In genomic region chr4:140205811-140206231, GRCm38 (mm10) we compare ENCODE assay signal across 10 mouse cellular contexts. TPM values are rescaled to one million over a fixed set of nuclear protein-coding genes. Genes with fewer than 3 reads are reported as not detected.
DNase-seq lines count a peak whose midpoint lies in the region; ATAC-seq and TF ChIP-seq lines count a peak whose summit lies in the region.
"Had no signal": no experiment of that assay in that cellular context is flagged by ENCODE, and none has a peak within 500 bp of the region (broad histone marks: within the 10 kb centered on the region; RNA-seq: fewer than 3 reads in every experiment).

No protein-coding gene starts in this region.

- 42% methylated on average over 12 of the region's 12 CpGs for WGBS in forebrain, embryonic 13.5 days
- 72% methylated on average over 12 of the region's 12 CpGs for WGBS in forebrain, embryonic 11.5 days
- WGBS in stomach, postnatal 0 days = 44% methylated on average over 12 of the region's 12 CpGs
- WGBS in thymus, adult 2 months = 84% methylated on average over 12 of the region's 12 CpGs

- peak overlapping the region; percentile 46; the same call in 1 of the 2 replicates for H3K27ac ChIP-seq in forebrain, embryonic 13.5 days
- no peak overlapping the region for H3K27ac ChIP-seq in forebrain, embryonic 11.5 days (ENCODE audit: low read depth, low read length)
- H3K27ac ChIP-seq in layer of hippocampus, adult 2 months = peak overlapping the region; percentile 23; the same call in 1 of the 2 replicates
- H3K27ac ChIP-seq in stomach, postnatal 0 days (replicated peaks) = no peak overlapping the region
- H3K27ac ChIP-seq in thymus, adult 2 months (ENCODE audit: control insufficient read depth, insufficient read depth, low read length) = no peak overlapping the region

- no peak for DNase-seq in forebrain, embryonic 11.5 days (ENCODE audit: low spot score)
- DNase-seq in adrenal gland, postnatal 36 days = peak; percentile 72 to 84
- peak; percentile 64 for DNase-seq in gastrocnemius, postnatal 10 days
- DNase-seq in layer of hippocampus, adult 2 months (ENCODE audit: low spot score in 2 of 2) = peak; percentile 50 to 64
- no peak for DNase-seq in stomach, postnatal 0 days (ENCODE audit: low spot score)
- no peak for DNase-seq in thymus, adult 2 months
- no peak for DNase-seq in thymus, postnatal 4 days

- no peaks in the 10 kb centered on the region for H3K9me3 ChIP-seq in forebrain, embryonic 13.5 days (replicated peaks)
- H3K9me3 ChIP-seq in forebrain, embryonic 11.5 days (ENCODE audit: control insufficient read depth, low read length) = no peaks in the 10 kb centered on the region
- H3K9me3 ChIP-seq in stomach, postnatal 0 days (ENCODE audit: control insufficient read depth, low read length) = no peaks in the 10 kb centered on the region

- H3K4me1 ChIP-seq in forebrain, embryonic 13.5 days = peaks cover 40% of the 10 kb centered on the region
- H3K4me1 ChIP-seq in forebrain, embryonic 11.5 days (replicated peaks; ENCODE audit: control insufficient read depth, insufficient read depth, low read length) = peaks cover 4% of the 10 kb centered on the region; the same call in 1 of the 2 replicates
- H3K4me1 ChIP-seq in stomach, postnatal 0 days (replicated peaks; ENCODE audit: control insufficient read depth, insufficient read depth) = no peaks in the 10 kb centered on the region
- no peaks in the 10 kb centered on the region for H3K4me1 ChIP-seq in thymus, adult 2 months (replicated peaks; ENCODE audit: control insufficient read depth, insufficient read depth, low read length)
- H3K4me1 ChIP-seq: megakaryocyte, embryonic 14.5 days had no signal

- no peak overlapping the region for H3K9ac ChIP-seq in forebrain, embryonic 13.5 days
- no peak overlapping the region for H3K9ac ChIP-seq in forebrain, embryonic 11.5 days (ENCODE audit: low read length)
- H3K9ac ChIP-seq in stomach, postnatal 0 days (ENCODE audit: low read length) = no peak overlapping the region

- H3K4me3 ChIP-seq in forebrain, embryonic 13.5 days = no peak overlapping the region
- H3K4me3 ChIP-seq in forebrain, embryonic 11.5 days (ENCODE audit: low read depth, low read length) = no peak overlapping the region
- no peak overlapping the region for H3K4me3 ChIP-seq in layer of hippocampus, adult 2 months
- H3K4me3 ChIP-seq in stomach, postnatal 0 days (ENCODE audit: low read depth, low read length) = no peak overlapping the region
- H3K4me3 ChIP-seq in thymus, adult 2 months (ENCODE audit: control insufficient read depth, insufficient read depth, low read length) = no peak overlapping the region
- H3K4me3 ChIP-seq: megakaryocyte, embryonic 14.5 days had no signal

- H3K27me3 ChIP-seq in forebrain, embryonic 13.5 days = no peaks in the 10 kb centered on the region
- no peaks in the 10 kb centered on the region for H3K27me3 ChIP-seq in forebrain, embryonic 11.5 days (ENCODE audit: control insufficient read depth, insufficient read depth, low read length)
- no peaks in the 10 kb centered on the region for H3K27me3 ChIP-seq in stomach, postnatal 0 days (ENCODE audit: control insufficient read depth, insufficient read depth, low read length)
- no peaks in the 10 kb centered on the region for H3K27me3 ChIP-seq in thymus, adult 2 months (ENCODE audit: control insufficient read depth, insufficient read depth, low read length)
- H3K27me3 ChIP-seq: megakaryocyte, embryonic 14.5 days had no signal

- TF ChIP-seq POLR2A in thymus, adult 2 months (IDR thresholded peaks at IDR 0.05; ENCODE audit: control insufficient read depth, extremely low read depth, insufficient read depth, low read length, poor library complexity) = no peak

- no peak for TF ChIP-seq EP300 in stomach, postnatal 0 days (optimal IDR thresholded peaks at IDR 0.05)

- H3K4me2 ChIP-seq in forebrain, embryonic 13.5 days = no peak overlapping the region
- no peak overlapping the region for H3K4me2 ChIP-seq in forebrain, embryonic 11.5 days (ENCODE audit: low read depth, low read length, severe bottlenecking)
- no peak overlapping the region for H3K4me2 ChIP-seq in stomach, postnatal 0 days (replicated peaks; ENCODE audit: low read depth)

- TF ChIP-seq CTCF in layer of hippocampus, adult 2 months (conservative IDR thresholded peaks at IDR 0.05) = no peak
- TF ChIP-seq CTCF in stomach, postnatal 0 days (IDR thresholded peaks at IDR 0.05; ENCODE audit: low read depth) = no peak
- no peak for TF ChIP-seq CTCF in thymus, adult 2 months (IDR thresholded peaks at IDR 0.05; ENCODE audit: borderline replicate concordance, control insufficient read depth, extremely low read depth, insufficient read depth, low read length, poor library complexity)

- peak; percentile 57 for ATAC-seq in forebrain, embryonic 13.5 days
- no peak for ATAC-seq in forebrain, embryonic 11.5 days (replicated peaks; ENCODE audit: low FRiP score)
- 0 out of 2 replicates have a peak, but pooled peaks have one; percentile 22 for ATAC-seq in stomach, postnatal 0 days (ENCODE audit: low FRiP score, low TSS enrichment)

- H3K36me3 ChIP-seq in forebrain, embryonic 13.5 days (ENCODE audit: poor library complexity, severe bottlenecking) = no peaks in the 10 kb centered on the region
- H3K36me3 ChIP-seq in forebrain, embryonic 11.5 days (ENCODE audit: control insufficient read depth, insufficient read depth, low read length) = no peaks in the 10 kb centered on the region
- no peaks in the 10 kb centered on the region for H3K36me3 ChIP-seq in stomach, postnatal 0 days (ENCODE audit: control insufficient read depth, insufficient read depth, low read length)
- no peaks in the 10 kb centered on the region for H3K36me3 ChIP-seq in thymus, adult 2 months (ENCODE audit: control insufficient read depth, insufficient read depth, low read length)

RNA-seq across cellular contexts. Expression of gene Igsf21, which starts 40.8 kb away (rescaled TPM):
- polyA plus RNA-seq in forebrain, embryonic 13.5 days (2015; fragmentation: Nextera tagmentation; extraction: Ambion mirVana) = 28.6 and 29.4 TPM in 2 replicates
- polyA plus RNA-seq in forebrain, embryonic 11.5 days (2014; fragmentation: Nextera tagmentation; extraction: Ambion mirVana) = 12.7 and 13.3 TPM in 2 replicates
- 1 to 10 TPM; 2.9 to 3.7 TPM for total RNA-seq in adrenal gland, postnatal 36 days (2021)
- under 1 TPM; 0.12 to 0.29 TPM for total RNA-seq in gastrocnemius, postnatal 10 days (2021)
- total RNA-seq in layer of hippocampus, adult 2 months (2021) = 10 to 100 TPM; 39.1 to 41.4 TPM
- polyA plus RNA-seq in stomach, postnatal 0 days (2015; fragmentation: Nextera tagmentation; extraction: Ambion mirVana) = 1.2 and 1.5 TPM in 2 replicates
- 0.83 and 1.0 TPM in 2 replicates for polyA plus RNA-seq in thymus, adult 2 months (2012; rRNA removed)
- total RNA-seq: hematopoietic stem cell, adult 5-6 weeks had no signal

Comparison
In these comparisons a context has a peak if more than half of its experiments do, and no peak if none do; other contexts are left out.
1. H3K27ac ChIP-seq: peak in forebrain, embryonic 13.5 days (single experiment) and layer of hippocampus, adult 2 months (single experiment); none in forebrain, embryonic 11.5 days (single experiment), stomach, postnatal 0 days (single experiment) and thymus, adult 2 months (single experiment).
2. DNase-seq: peak in adrenal gland, postnatal 36 days (2 of 2), gastrocnemius, postnatal 10 days (single experiment) and layer of hippocampus, adult 2 months (2 of 2); none in forebrain, embryonic 11.5 days (single experiment), stomach, postnatal 0 days (single experiment), thymus, adult 2 months (single experiment) and thymus, postnatal 4 days (single experiment).